ENCODE assay signal across 27 mouse cellular contexts in genomic region chr14:122872612-122873011, GRCm38 (mm10).
"Had no signal": no experiment of that assay in that cellular context is flagged by ENCODE, and none has a peak within 500 bp of the region (broad histone marks: within the 10 kb centered on the region; RNA-seq: fewer than 3 reads in every experiment).

No protein-coding gene starts in this region.

- H3K4me2 ChIP-seq: heart, embryonic 13.5 days; heart, embryonic 15.5 days; hindbrain, embryonic 13.5 days; hindbrain, embryonic 15.5 days; kidney, embryonic 15.5 days; limb, embryonic 13.5 days; limb, embryonic 15.5 days; liver, embryonic 12.5 days had no signal

- H3K4me3 ChIP-seq: heart, embryonic 10.5 days; heart, embryonic 13.5 days; heart, embryonic 15.5 days; hindbrain, embryonic 13.5 days; hindbrain, embryonic 15.5 days; kidney, embryonic 15.5 days; limb, embryonic 13.5 days; limb, embryonic 15.5 days; liver, embryonic 12.5 days had no signal

- H3K27me3 ChIP-seq: heart, embryonic 13.5 days; heart, embryonic 15.5 days; hindbrain, embryonic 15.5 days; kidney, embryonic 15.5 days; liver, embryonic 12.5 days had no signal

- H3K9ac ChIP-seq: heart, embryonic 13.5 days; heart, embryonic 15.5 days; hindbrain, embryonic 13.5 days; hindbrain, embryonic 15.5 days; kidney, embryonic 15.5 days; limb, embryonic 13.5 days; limb, embryonic 15.5 days; liver, embryonic 12.5 days; liver, embryonic 14.5 days had no signal

- H3K27ac ChIP-seq: heart, embryonic 10.5 days; heart, embryonic 13.5 days; heart, embryonic 15.5 days; hindbrain, embryonic 13.5 days; hindbrain, embryonic 15.5 days; hindbrain, postnatal 0 days; kidney, embryonic 15.5 days; kidney, postnatal 0 days; limb, embryonic 13.5 days; limb, embryonic 15.5 days; liver, embryonic 12.5 days; liver, embryonic 14.5 days had no signal

- H3K4me1 ChIP-seq: kidney, embryonic 15.5 days; limb, embryonic 15.5 days; liver, embryonic 12.5 days had no signal

- H3K9me3 ChIP-seq: heart, embryonic 10.5 days; heart, embryonic 13.5 days; heart, embryonic 15.5 days; hindbrain, embryonic 13.5 days; hindbrain, embryonic 15.5 days; kidney, embryonic 15.5 days; limb, embryonic 13.5 days; limb, embryonic 15.5 days; liver, embryonic 12.5 days had no signal

- H3K36me3 ChIP-seq: heart, embryonic 10.5 days; heart, embryonic 13.5 days; heart, embryonic 15.5 days; hindbrain, embryonic 13.5 days; hindbrain, embryonic 15.5 days; kidney, embryonic 15.5 days; limb, embryonic 13.5 days; limb, embryonic 15.5 days; liver, embryonic 12.5 days had no signal

- ATAC-seq: intestine, embryonic 16.5 days; liver, embryonic 12.5 days had no signal

- DNase-seq: gastrocnemius, postnatal 14 days; gastrocnemius, postnatal 36 days; heart, adult 18-20 months; heart, postnatal 14 days; heart, postnatal 36 days; kidney, adult 11 months; kidney, adult 2 months; kidney, adult 9 months; kidney, postnatal 14 days; kidney, postnatal 36 days; layer of hippocampus, adult 9-11 months; layer of hippocampus, postnatal 36 days; left cerebral cortex, postnatal 4 days; lung, adult 18-20 months had no signal
